Mouse (Mus musculus) CH12.LX (cell line): Measurements from ENCODE around the gene Kpna3.

Experiments
- CTCF ChIP-seq, 2 experiments: IDR thresholded peaks in 1 of 2; conservative IDR thresholded peaks in 1 of 2; 2 replicates each; pipeline ENCODE4 v1.5.1; 2011 to 2012; ENCODE audit warnings: low read depth in 2 of 2, low read length in 2 of 2, improper control_type of control experiment in 1 of 2, inconsistent platforms in 1 of 2, mild to moderate bottlenecking in 1 of 2, moderate library complexity in 1 of 2
- MXI1 ChIP-seq: IDR thresholded peaks from 2 replicates; pipeline ENCODE4 v1.6.1; 2011; ENCODE audit warnings: mild to moderate bottlenecking, low read depth, low read length, improper control_type of control experiment
- POLR2A ChIP-seq: IDR thresholded peaks from 2 replicates; pipeline ENCODE4 v1.6.1; 2011; ENCODE audit warnings: low read depth, mild to moderate bottlenecking, improper control_type of control experiment, low read length
- TCF12 ChIP-seq: IDR thresholded peaks from 2 replicates; pipeline ENCODE4 v1.6.1; 2014; ENCODE audit warnings: low read depth, mild to moderate bottlenecking, inconsistent platforms, low read length, improper control_type of control experiment
- ZKSCAN1 ChIP-seq: IDR thresholded peaks from 2 replicates; pipeline ENCODE4 v1.6.1; 2012; ENCODE audit warnings: low read depth, inconsistent platforms, low read length, improper control_type of control experiment, borderline replicate concordance
- ZNF384 ChIP-seq: IDR thresholded peaks from 2 replicates; pipeline ENCODE4 v1.6.1; 2012; ENCODE audit warnings: low read depth, low read length, improper control_type of control experiment, inconsistent platforms

DNA sequence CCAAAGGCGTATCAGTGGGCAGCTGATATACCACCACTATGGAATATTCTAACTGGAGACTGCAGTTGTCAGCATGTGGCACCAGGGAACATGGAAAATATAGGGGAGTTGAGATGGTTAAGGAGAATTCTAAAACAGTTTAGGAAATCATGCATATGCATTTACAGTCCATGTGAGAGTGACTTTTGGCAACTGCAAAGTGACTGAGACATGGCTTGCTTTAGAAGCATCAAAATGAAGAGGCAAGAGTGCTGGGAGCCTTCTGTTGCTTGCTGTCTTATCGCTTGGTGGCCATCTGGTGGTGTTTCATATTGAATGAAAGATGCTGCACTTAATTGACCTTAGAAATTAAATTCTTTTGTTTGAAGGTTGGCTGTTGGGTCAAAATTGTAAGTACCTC lies 72.4 kb downstream of the Kpna3 start:
- TF ChIP-seq CTCF (conservative IDR thresholded peaks at IDR 0.05 in 1 of 2, IDR thresholded peaks at IDR 0.05 in 1 of 2; ENCODE audit: low read depth in 2 of 2, low read length in 2 of 2) (no peak), POLR2A (no peak), ZNF384 (no peak), MXI1 (no peak), ZKSCAN1 (no peak), TCF12 (no peak)
